Mouse (Mus musculus): ENCODE results near the gene Fbxl3. TPM values are rescaled to one million over a fixed set of nuclear protein-coding genes. Genes with fewer than 3 reads are reported as not detected.

The Fbxl3 gene
- total and polyA plus RNA-seq, 3 experiments: 14.6 to 28.4 TPM; not detected in 1

DNA sequence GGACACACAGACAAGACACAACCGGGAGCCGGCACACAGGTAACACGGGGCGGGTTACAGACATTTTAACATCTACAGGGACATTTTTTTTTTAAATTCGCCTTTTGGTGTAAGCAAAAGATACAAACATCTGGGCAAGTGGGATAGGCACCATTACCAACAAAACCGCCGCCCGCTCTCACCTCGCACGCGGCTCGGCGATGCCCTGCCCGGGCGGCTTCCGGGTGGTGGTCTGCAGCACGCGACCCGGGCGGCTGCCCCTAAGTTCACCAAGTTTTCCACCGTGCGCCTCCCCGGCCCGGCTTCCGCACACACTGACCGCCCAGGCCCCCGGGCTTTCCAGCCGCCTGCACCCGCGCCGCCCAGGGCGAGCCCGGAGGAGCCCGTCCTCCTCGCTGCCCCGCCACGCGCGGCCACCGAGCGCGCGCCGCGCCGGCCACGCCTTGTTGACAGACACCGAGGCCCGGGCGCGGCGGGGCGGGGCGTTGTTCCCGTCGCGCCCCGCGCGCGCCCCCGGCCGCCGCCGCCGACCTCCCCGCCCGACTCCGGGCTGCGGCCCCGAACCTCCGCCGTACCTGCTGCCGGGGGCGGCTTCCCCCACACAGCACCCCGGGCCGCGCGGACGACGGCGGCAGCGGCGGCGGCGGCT lies 655 bp downstream of the Fbxl3 start (continued):
- TF ChIP-seq SIN3A (IDR thresholded peaks at IDR 0.05; ENCODE audit: low read length) (0 out of 2 replicates have a peak, but pooled peaks have one; percentile 24), ZNF384 (IDR thresholded peaks at IDR 0.05; ENCODE audit: low read depth, low read length) (no peak), POLR2A (IDR thresholded peaks at IDR 0.05; ENCODE audit: control insufficient read depth in 1 of 2, insufficient read depth in 1 of 2, low read depth in 1 of 2, low read length in 2 of 2, poor library complexity in 1 of 2) (peak; percentile 24 to 67; a peak in 3 of 4 replicates), ETS1 (IDR thresholded peaks at IDR 0.05; ENCODE audit: low read depth, low read length) (no peak), ZKSCAN1 (IDR thresholded peaks at IDR 0.05; ENCODE audit: low read depth, low read length) (no peak), MYC (IDR thresholded peaks at IDR 0.05; ENCODE audit: low read depth, low read length) (0 out of 2 replicates have a peak, but pooled peaks have one; percentile 54)

DNA sequence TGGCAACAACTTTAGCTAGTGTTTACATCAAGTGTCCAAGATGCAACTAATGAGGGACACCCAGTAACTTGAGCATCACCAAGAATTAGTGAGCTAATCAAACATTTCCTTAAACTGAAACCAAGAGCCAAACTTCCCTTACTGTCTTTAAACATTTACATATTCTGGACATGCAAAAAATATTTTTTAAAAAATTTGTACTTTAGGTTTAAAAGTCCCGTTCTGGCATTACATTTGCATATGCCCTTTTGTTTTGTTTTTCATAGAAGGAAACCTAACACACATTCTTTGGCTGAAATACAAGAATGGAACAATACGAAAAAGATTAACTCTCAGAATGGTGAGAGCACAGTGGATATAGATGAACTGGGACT lies 1.2 kb downstream of the Fbxl3 start:
- peaks cover 1 to 24% of the 10 kb centered on the region in 2 experiments; a peak in 3 of 4 replicates for H3K36me3 ChIP-seq (ENCODE audit: control insufficient read depth in 1 of 2, insufficient read depth in 2 of 2, low read length in 2 of 2)
- DNase-seq (ENCODE audit: low read depth, low spot score): peak; percentile 40
- H3K9ac ChIP-seq (ENCODE audit: control insufficient read depth, low read depth, low read length, poor library complexity, severe bottlenecking): peak overlapping the region; percentile 99
- peaks cover 25% of the 10 kb centered on the region for H3K79me2 ChIP-seq (ENCODE audit: control insufficient read depth, insufficient read depth, low read length, poor library complexity)
- no peaks in the 10 kb centered on the region for H3K9me3 ChIP-seq (replicated peaks; ENCODE audit: insufficient read depth, low read length)
- H3K4me1 ChIP-seq (ENCODE audit: control insufficient read depth in 1 of 2, insufficient read depth in 2 of 2, low read length in 2 of 2): peaks cover 5 to 7% of the 10 kb centered on the region in 2 experiments; a peak in 1 of 4 replicates
- peak overlapping the region; percentile 8 for H3K27ac ChIP-seq (ENCODE audit: control insufficient read depth, low read depth, low read length)
- no peaks in the 10 kb centered on the region for H3K27me3 ChIP-seq (ENCODE audit: control insufficient read depth in 1 of 2, insufficient read depth in 2 of 2, low read length in 2 of 2)
- H3K4me3 ChIP-seq (ENCODE audit: control insufficient read depth in 1 of 2, insufficient read depth in 1 of 2, low read depth in 2 of 2, low read length in 2 of 2): peak overlapping the region; percentile 93 to 99
- 0 out of 2 replicates have a peak, but pooled peaks have one; percentile 94 for TF ChIP-seq CHD1 (IDR thresholded peaks at IDR 0.05; ENCODE audit: low read depth, low read length)
- no peak for TF ChIP-seq CTCF (IDR thresholded peaks at IDR 0.05 in 2 of 3, conservative IDR thresholded peaks at IDR 0.05 in 1 of 3; ENCODE audit: control insufficient read depth in 1 of 3, insufficient read depth in 1 of 3, low read depth in 2 of 3, low read length in 3 of 3, poor library complexity in 1 of 3, severe bottlenecking in 1 of 3)

DNA sequence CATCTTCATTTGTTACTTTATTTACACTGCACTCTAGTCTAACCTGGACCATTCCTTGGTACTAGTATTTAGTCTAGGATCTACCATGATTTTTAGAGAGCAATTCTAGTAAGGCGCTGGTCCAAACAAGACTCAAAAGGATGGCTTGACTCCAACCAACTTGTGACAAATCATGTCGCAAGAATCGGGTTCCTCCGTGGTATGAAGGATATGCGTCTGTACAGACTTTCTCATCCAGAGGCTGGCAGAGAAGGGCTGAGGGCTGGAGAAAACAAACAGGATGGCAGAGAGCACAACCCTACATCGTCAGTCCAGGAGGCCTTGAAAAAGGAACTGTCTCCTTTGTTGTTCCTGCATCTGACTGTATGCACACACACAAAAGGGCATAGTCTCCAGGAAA lies 2.7 kb downstream of the Fbxl3 start:
- Histone ChIP-seq H3K4me3 (ENCODE audit: control insufficient read depth in 1 of 2, insufficient read depth in 1 of 2, low read depth in 2 of 2, low read length in 2 of 2) (no peak overlapping the region), H3K9me3 (replicated peaks; ENCODE audit: insufficient read depth, low read length) (no peaks in the 10 kb centered on the region), H3K27me3 (ENCODE audit: control insufficient read depth in 1 of 2, insufficient read depth in 2 of 2, low read length in 2 of 2) (no peaks in the 10 kb centered on the region), H3K4me1 (ENCODE audit: control insufficient read depth in 1 of 2, insufficient read depth in 2 of 2, low read length in 2 of 2) (peaks cover 5 to 9% of the 10 kb centered on the region in 2 experiments; a peak in 1 of 4 replicates), H3K79me2 (ENCODE audit: control insufficient read depth, insufficient read depth, low read length, poor library complexity) (peaks cover 28% of the 10 kb centered on the region), H3K36me3 (ENCODE audit: control insufficient read depth in 1 of 2, insufficient read depth in 2 of 2, low read length in 2 of 2) (peaks cover 3 to 24% of the 10 kb centered on the region in 2 experiments; a peak in 3 of 4 replicates), H3K27ac (ENCODE audit: control insufficient read depth, low read depth, low read length) (no peak overlapping the region), H3K9ac (ENCODE audit: control insufficient read depth, low read depth, low read length, poor library complexity, severe bottlenecking) (no peak overlapping the region)
- DNase-seq (ENCODE audit: low read depth, low spot score): no peak
- TF ChIP-seq JUND (IDR thresholded peaks at IDR 0.05; ENCODE audit: low read depth, low read length) (no peak), GABPA (IDR thresholded peaks at IDR 0.05; ENCODE audit: low read depth, low read length) (no peak), TAL1 (IDR thresholded peaks at IDR 0.05; ENCODE audit: low read length) (no peak), MAFK (IDR thresholded peaks at IDR 0.05; ENCODE audit: borderline replicate concordance, low read depth, low read length) (no peak), GATA1 (IDR thresholded peaks at IDR 0.05; ENCODE audit: low read depth, low read length) (no peak), ZKSCAN1 (IDR thresholded peaks at IDR 0.05; ENCODE audit: low read depth, low read length) (no peak), RCOR1 (IDR thresholded peaks at IDR 0.05; ENCODE audit: low read depth, low read length) (no peak), CHD2 (IDR thresholded peaks at IDR 0.05; ENCODE audit: low read length) (no peak), EP300 (IDR thresholded peaks at IDR 0.05; ENCODE audit: low read depth in 1 of 2, low read length in 2 of 2) (no peak), MYB (IDR thresholded peaks at IDR 0.05; ENCODE audit: low read depth, low read length) (no peak), USF1 (IDR thresholded peaks at IDR 0.05; ENCODE audit: low read depth, low read length) (no peak), MEF2A (IDR thresholded peaks at IDR 0.05; ENCODE audit: extremely low read depth, insufficient replicate concordance, low read depth, low read length, poor library complexity, severe bottlenecking) (no peak), MYC (IDR thresholded peaks at IDR 0.05; ENCODE audit: low read depth, low read length) (no peak), E2F4 (IDR thresholded peaks at IDR 0.05; ENCODE audit: borderline replicate concordance, low read depth, low read length) (no peak), MAZ (IDR thresholded peaks at IDR 0.05; ENCODE audit: low read depth, low read length) (no peak)
